Mouse (Mus musculus) cerebellum, postnatal 10 days (tissue): ENCODE measurements around the gene Corin.
A peak's percentile ranks its signal among the peaks of the same experiment; 100 is the strongest.

Experiments
- DNase-seq, 2 experiments: peaks; one replicate each; pipeline ENCODE4 v3.0.0; 2021; ENCODE audit warnings: mixed read lengths in 2 of 2

The Corin gene

DNA sequence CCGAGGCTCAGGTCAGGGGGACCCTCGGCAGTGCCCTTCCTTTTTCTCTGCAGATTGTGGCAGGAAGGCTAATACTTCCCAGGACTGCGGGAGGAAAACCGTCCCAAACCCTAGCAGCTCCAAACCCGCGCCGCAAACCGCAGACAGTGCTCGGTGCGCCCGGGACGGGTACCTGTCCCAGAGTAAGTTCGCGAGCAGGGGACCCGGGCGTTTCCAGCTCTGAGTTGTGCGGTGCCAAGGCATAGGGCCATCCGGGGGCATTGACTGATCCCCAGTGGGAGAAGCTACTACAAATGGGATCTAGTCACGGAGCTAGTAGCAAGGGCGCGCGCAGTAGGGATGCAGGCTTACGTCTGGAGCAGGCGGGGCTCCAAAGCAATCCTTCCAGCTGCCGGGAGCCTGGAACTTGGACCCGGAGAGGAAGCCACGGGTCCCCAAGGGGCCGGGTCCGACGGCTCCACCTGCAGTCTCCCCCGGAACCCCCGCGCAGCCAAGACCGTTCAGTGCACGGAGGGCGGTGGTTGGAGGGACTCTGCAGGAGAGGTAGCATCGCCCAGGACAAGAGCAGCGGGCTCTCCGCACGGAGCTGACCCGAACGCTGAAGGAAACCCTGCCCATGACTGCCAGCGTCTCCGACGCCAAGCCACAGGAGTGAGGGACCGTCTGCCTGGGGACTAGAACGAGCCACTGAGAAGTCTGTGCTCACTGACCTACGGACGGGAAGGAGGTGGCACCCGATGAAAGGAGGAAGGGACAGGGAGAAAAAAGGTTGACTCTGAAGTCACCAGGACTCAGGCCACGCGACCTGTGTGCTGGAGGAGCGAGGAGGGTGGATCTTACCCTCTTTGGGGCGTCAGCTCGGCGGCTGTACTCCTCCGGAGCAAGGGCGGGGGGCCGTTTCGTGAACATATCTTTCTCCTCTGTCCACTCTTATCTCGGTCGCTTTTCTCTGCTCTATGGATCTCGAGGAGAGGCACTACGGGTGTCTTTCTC is at the start of gene Corin:
Gene Corin (minus strand): TSS at position 943 of the 993 bp plus-strand sequence.
- peak; percentile 24 to 25 for DNase-seq

DNA sequence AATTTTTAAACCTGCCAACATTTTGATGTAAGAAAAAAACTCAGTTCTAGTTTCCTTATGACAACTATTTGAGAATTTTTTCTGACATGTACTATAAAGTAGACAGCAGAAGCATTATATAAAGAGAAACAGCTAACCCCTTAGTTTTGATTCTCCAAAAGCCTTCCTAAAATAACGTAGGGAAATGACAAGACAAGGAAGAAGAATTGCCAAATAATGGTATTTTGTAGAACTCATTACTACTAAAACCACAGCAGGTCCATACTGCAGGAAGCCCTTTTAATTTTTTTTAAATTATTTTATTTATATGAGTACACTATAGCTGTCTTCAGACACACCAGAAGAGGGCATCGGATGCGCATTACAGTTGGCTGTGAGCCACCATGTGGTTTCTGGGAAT is 46.9 kb upstream of the Corin start:
- DNase-seq = no peak

DNA sequence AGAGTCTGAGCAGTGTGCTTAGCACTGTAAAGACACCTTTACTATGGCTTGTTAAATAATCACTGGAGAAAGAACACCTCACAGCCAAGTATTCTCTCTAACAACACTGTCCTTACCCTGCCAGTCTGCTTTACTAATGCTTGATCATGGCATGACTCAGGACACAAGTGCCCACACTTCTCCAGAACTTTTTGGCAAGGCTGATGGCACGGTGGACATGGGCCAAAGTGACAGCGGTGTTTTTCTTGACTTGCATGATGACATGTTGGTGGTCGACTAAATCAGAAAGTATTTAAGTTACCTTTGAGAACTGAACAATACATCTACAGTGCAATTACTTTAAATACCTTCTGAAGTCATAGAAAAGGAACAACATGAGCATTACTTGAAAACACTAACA is 24.6 kb upstream of the Corin start:
- peak; percentile 20 to 42 for DNase-seq

DNA sequence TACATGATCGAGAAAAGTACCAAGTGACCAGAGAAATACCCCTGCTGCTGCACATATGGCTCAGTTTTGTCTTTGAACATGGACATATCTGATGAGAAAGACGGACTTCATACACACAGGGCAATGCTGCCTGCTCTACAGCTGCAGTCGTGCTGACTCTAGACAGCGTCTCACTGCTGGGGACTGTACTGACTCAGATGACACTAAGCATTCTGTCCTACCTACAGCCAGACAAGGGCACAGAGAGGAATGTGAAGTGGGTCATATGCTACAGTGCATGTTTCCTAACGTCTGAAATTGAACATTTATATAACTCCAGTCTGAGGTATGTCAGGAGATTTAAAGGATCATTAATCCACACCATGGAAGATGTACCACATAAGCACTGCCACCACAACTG is 9.5 kb upstream of the Corin start:
- no peak for DNase-seq

DNA sequence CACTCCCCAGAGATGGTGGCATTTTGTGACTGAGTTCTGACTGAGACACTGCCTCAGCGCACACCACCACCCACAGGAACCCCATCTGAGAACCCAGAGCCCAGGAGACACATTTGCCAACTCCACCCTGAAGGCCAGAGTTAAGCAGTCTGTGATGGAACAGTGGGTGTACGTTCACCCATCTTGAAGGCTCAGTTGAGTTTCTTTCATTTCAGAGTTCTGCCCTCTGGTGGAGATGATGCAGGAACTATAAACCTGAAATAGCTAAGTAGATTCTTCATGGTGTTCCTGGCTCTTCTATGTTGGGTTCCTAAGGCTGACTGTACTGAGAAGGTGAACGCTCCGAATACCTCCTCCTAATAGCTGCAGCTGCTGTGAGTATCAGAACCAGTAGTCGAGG is 1.5 kb upstream of the Corin start:
- peak; percentile 56 to 72 for DNase-seq

DNA sequence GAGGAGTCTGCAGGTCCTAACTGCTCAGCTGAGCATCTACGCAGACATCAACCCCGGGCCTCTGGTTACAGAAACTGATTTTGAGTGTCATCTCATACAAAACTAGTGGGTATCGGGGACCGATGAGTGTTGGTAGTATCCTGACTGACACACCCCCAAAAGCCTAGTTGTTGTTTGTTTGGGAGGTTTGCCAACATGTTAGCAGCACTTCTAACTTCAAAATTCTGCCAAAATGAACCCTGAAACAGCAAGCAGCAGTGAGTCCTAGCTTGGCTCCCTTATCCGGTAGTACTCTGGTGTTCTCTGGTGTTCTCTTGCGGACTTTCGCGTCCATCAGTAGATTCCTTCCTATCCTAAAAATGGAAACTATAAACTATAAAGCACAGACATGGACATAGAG is 1.5 kb downstream of the Corin start:
- no peak for DNase-seq

DNA sequence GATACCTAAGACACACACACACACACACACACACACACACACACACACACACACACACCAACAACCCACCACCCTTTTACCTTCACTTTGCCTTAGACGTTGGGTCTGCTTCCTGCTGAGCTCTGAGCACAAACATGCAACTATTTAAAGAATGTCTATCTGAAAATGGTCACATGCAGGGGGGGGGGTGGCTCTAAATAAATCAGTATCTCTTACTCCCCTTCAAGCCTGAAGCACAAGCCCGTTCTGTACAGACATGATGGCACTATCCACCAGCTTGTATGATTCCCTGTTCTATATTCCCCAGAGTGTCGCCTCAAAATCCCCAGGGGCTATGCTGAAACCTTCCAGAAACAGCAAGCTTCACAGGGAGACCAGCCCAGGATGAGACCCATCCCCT is 2.5 kb downstream of the Corin start:
- no peak for DNase-seq

DNA sequence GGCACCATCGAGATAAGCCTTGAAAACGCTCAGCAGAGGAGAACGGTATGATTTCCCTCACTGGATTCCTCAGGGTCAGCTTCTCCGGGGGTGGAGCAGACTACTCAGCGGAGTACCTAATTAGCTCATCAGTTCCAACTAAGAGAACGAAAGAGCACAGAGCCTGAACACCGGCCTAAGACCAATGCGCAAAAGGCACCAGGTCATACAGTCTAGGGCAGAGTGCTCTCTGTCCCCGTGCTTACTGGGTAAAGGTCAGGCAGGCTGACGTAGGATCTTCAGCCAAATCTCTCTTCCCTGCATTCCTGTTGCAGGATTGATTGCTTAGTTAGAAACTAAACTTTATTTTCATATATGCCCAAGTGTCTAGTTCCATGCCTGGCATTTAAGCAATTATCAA is 6.0 kb downstream of the Corin start:
- DNase-seq = no peak

DNA sequence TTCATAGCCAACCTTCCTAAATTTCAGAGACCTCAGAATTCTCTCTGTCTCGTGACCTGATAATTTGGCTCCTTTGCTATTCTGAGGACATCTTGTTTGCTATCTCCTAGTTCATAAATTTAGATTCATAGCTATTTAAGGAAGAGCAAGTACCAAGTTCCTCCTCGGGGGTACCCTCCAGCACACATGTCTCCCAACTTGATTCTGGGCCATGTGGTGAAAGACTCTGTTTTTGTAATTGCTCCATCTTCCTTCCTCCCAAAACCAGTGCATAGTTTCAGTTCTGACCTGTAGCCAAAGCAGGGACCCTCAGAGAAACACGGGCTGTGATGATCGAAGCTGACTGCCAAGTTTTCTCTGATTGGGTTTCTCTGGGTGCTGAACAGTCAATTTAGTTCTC is 7.5 kb downstream of the Corin start:
- DNase-seq = no peak

DNA sequence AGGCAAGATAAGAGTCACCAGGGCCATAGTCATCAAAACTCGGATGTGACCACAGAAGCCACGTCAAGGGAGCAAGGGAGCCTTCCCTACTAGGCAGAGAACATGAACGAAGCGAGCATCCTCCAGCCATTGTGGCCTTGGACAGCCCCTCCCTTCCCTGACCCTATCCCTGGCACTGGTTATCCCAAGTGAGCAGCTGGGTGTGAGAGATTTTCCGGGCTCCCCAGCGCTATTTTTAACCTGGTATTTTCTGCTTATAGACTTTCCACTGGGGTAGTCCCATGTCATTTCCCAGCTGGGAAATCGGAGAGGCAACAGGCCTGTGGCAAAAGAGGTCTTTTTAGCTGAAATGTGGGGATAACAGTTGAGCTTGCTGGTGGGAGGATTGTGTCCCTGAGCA is 10.4 kb downstream of the Corin start:
- no peak for DNase-seq

DNA sequence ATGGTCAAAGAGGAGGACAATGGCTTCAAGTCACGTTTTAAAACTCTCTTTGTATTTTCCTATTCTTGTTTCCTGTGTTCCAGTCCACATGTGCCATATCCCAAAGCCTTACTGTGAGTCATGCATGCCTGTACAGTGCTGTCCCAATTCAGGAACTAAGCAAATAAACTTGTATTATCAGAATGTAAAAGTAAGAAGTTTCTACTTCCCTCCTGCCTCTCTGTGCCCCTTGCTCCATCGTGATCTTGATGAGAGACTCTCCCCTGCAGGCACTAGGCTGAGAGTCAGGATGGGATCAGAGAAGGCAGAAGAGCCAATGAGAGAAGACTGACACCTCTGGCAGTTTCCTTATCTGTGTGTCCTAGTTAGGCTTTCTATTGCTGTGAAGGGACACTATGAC is 13.0 kb downstream of the Corin start:
- DNase-seq = no peak

DNA sequence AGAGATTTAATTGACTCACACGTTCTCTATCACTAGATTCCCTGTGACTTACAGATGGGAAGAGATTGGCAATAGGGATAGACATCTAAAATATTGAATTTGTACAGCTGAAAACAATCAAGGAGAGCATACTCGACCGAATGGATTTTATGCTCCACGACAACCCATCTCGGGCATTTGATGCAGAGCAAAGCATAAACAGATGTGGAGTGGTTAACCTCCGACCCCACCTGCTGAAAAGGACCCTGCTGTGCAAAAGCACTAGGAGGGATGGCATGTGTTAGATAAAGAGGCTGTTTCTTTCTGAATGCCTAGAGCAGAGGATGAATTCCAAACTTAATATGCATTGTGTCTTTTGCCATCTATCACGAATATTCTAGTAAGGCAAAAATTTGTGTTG is 23.8 kb downstream of the Corin start:
- DNase-seq = no peak

DNA sequence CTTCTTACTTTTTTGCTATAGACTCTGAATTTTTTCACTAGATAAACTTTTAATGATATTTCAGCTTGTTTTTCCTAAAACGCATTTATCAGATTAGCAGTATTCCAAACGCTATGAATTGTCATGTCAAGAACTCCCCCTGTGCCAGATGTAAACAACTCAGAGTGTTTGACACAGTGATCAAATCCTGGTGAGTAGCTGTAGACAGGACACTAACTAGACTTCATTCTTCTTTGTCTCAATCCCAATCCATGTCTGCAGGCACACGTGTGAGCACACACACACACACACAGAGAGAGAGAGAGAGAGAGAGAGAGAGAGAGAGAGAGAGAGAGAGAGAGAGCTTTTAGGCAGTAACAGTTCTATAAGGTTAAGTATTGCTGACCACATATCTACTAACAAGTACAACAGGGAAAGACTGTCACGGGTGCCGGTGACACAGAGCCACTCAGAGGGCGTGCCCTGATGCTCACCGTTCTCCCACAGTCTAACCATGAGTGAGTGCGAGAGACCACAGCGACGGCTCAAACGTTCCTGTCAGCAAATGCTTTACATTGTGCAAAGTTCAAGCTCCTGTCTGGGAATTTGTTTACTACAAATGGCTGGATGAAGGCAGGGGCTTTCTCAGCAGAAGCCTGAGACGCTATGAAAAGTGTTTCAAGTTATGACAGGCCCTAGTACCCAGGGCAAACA is 31.8 kb downstream of the Corin start:
- DNase-seq = no peak

DNA sequence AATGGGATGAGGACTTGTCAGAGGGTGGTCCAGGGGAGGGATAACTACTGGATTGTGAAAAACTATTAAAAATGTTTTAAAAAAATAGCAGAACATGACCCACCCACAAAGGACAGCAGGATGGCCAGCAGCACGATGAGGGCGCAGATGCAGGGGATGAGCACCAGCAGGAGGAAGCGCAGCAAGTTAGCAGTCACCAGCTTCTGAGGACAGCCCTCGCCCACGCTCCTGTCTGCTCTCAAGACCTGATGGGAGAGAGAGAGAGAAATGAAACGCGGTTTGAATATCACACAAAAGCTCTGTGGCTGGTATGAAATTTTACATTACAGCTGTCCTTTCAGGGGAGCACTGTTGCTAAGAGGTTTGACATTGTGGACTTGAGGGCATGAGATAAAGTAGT is 32.5 kb downstream of the Corin start:
- DNase-seq = no peak

DNA sequence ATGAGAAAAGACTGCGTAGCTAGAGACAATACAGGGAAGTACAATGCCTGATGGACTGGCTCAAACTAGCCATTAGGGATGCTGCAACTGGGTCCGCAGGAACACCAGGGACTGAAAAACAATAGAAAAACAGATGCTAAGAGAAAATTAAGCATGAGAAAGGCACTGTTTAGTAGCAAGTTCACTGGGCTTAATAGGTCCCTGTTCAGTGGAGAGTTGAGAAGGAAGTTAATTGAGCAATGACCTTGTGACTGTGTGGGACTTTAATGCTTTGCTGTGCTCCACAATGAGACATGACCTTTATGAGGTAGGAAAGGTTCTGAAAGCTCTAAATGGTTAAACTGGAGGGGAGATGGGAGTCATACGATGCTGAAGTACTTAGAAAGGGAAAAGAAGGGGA is 39.3 kb downstream of the Corin start:
- DNase-seq = no peak

DNA sequence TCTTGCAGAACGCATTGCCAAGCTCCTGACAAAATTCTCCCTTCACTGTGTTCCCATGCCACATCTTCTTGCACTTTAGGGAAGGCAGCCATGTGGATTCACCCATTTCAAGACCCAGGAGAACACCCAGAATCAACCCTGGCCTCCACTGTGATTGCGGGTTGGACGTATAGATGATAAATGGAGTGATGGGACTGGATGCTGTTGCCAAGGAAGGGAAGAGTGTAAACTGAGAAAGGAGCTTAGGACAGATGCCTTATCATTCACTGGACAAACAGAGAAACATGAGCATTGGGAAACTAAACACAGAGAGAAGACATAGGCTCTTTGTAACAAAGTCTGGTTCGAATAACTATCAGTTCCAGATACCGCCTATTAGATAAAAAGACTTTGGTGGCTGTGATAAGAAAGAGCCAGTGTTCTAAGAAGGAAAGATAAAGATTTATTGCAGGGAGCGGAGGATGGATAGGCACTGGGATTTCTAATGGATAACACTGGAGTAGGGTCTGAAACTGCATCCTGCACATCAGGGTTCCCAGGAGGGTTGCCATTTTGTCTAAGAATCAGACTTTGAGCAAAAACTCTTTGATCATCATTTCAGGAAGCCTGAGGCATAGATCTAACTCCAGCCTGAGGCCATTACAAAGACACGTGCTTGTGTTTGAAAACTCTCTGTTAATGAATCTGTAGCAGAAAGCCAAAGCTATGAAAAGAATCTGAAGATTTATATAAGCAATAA is 44.7 kb downstream of the Corin start:
- DNase-seq = no peak

DNA sequence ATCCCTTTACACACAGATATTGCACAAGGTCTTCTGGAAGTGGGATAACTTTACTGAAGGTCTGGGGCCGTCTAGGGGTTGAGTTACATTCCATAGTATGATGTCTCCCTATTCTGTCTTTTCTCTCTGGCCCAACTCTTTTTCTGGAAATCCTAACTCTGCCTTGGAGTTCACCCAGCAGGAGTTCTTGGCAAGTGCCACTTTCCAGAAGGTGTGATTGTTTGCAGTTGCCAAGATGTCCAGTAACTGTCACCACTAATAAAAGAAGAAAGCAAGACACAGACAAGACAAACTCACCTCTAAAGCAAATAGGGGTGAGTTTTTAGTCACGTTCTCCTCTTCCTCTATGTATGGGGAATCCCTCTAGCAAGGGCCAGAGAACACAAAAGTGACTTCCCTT is 50.6 kb downstream of the Corin start:
- DNase-seq = peak; percentile 76 to 85

DNA sequence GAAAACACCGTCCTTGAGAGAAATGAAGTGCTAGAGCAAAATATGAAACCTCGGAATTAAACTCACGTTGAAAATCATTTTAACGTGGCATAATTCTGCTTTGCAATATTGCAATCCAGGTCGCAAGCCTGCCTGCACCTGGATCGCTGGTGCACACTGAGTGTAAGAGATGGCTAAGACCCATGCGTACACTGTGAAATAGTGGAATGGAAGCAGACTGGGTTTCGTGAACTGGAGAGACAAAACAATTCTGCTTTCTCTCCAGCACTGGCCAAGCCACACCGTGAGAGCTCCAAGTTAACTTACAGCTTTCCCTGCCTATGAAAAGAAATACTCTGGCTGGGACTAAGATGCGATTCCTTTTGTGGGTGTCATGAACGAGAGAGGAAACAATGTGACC is 51.1 kb downstream of the Corin start:
- peak; percentile 10 to 11 for DNase-seq

DNA sequence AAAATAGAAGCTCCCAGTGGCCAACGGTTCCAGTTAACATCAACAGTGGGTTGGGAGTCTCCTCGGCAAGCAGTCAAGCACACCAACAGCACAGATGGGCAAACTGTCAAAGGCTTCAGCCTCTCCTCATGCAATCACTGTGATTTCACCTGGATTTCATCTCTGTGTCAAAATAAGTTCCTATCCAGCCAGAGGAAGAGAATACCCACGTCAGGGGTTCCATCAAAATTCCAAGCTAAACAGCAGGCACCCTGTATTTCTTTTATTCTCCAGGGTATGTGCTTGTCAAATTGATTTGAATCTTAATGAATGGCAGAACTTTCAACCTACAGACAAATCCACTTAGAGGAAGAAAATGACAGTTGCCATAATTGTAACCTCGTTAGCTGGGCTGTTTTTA is 51.5 kb downstream of the Corin start:
- DNase-seq = peak; percentile 56 to 67

DNA sequence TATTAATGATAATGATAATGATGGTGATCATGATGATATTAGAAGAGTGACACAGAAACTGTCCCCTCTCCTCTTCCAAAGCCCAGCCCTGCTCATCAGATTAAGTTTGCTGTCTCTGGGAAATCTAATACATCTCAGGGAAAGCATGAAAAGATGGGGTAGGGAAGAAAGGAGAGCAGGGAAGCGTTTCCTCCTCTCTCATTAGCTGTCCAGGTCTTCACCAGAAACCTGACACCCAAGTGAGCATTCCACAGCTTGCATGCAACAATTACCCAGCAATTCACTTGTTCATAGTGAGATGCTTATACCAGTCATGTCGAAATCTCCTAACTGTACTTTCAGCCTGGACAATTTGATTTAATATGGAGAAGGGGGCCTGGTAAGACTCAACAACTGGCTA is 55.4 kb downstream of the Corin start:
- DNase-seq = no peak

DNA sequence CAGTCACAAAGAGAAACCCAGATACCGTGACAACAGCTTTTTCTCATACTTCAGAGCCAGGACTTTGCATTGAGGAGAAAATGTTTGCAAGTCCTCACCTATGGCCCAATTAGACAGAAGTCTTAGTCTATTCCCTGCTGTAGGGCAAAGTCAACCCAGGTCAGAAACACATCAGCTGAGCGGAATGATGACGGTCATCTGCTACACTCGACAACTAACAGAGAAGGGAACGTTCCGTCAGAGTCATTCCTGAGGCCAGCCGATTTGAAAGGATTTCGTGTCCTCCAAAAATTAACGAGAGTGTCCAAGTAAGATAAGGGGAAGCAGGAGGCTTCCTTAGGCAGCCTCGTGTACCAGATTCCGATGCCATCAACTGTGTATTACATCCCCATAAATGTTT is 58.2 kb downstream of the Corin start:
- no peak for DNase-seq

DNA sequence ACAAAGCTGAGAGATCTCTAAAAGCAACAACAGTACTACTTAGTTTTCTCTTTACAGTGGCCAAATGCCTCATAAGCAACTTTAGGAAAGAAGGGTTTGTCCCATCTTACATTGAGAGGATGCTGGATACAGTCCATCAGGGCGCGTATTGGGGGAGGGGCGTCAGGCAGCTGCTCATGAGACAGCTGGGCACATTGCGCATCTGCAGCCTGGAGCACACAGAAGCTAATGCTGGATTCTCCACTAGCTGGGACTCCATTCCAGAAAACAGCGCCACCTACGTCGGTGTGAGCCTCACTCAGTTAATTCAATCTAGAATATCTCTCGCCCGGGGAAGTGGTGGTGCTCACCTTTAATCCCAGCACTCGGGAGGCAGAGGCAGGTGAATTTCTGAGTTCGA is 60.3 kb downstream of the Corin start:
- DNase-seq = peak; percentile 11 to 13

DNA sequence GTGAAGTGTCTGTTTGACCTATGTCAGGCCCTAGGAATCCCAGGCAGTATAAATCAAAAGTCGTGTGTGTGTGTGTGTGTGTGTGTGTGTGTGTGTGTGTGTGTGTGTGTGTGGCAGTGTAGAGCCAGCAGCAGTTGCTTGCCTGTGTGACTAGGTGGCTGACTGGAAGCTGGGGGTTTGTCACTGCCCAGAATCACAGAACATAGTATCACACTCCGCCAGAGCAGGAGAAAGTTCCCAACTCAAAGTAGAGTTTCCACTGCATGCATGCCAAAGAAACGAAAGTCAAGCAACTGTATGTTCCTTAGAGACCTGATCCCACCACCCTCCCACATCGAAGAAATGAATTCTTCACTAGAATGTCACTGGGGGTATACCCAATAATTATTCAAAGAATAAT is 61.3 kb downstream of the Corin start:
- DNase-seq = no peak

DNA sequence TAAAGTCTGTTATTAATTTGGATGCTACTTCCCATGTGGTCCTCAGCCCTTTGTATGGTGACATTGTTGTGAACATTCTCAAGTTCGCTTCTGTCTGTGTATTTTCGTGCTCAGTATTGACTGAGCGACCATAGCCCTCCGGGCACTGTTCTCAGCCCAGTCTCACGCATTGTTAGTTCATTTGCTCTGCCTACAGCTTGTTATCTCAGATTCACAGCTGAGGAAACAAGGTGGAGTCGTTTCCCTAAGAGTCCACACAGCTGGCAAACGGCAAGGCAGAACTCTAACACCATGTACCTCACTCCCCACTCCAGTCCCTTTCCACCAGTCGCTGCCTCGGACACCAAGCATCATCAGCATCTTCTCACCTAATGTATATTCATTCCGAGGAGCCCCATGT is 63.1 kb downstream of the Corin start:
- no peak for DNase-seq
